Mouse (Mus musculus): ENCODE measurements around the gene 4833439L19Rik. TPM values are rescaled to one million over a fixed set of nuclear protein-coding genes. Genes with fewer than 3 reads are reported as not detected.

4833439L19Rik gene
- total and polyA plus RNA-seq, 2 experiments from 2014 or later = 230 to 240 TPM

DNA sequence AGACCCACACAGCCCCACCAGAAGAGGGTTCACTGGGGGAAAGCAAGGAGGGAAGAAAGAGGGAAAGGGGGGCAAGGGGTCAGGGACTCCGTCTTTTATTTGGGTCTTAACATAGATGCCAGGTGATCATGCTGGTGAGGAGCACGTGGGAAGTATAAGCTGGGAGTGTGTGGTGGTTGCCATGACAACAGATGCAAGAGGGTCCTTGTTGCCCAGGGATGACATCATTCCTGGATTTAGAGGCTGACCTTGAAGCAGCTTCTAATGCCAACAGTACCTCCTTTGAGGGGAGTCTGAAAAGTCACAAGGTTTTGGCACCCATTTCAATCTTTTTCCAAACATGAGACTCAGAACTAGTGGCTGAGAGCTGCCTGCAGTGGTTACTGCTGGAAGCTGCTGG is 6.4 kb upstream of the 4833439L19Rik start:
- 25% methylated on average over 2 of the region's 2 CpGs for WGBS
- peaks cover 8% of the 10 kb centered on the region; the same call in 1 of the 2 replicates for H3K4me1 ChIP-seq (ENCODE audit: insufficient read depth, low read length)
- H3K27ac ChIP-seq (ENCODE audit: low read depth, low read length) = no peak overlapping the region
- no peaks in the 10 kb centered on the region for H3K9me3 ChIP-seq (ENCODE audit: low read length)
- ATAC-seq (ENCODE audit: low FRiP score) (no peak), DNase-seq (ENCODE audit: low spot score) (peak; percentile 65)
- no peak overlapping the region for H3K4me3 ChIP-seq (ENCODE audit: low read depth, low read length)
- no peak overlapping the region for H3K4me2 ChIP-seq (ENCODE audit: low read depth, low read length, poor library complexity, severe bottlenecking)
- H3K27me3 ChIP-seq (ENCODE audit: insufficient read depth, low read length) = no peaks in the 10 kb centered on the region
- no peak overlapping the region for H3K9ac ChIP-seq (replicated peaks; ENCODE audit: low read length, poor library complexity, severe bottlenecking)
- H3K36me3 ChIP-seq (ENCODE audit: insufficient read depth, low read length) = no peaks in the 10 kb centered on the region
- no peak for TF ChIP-seq CTCF (IDR thresholded peaks at IDR 0.05)

- Histone ChIP-seq H3K9ac (replicated peaks; ENCODE audit: low read length, poor library complexity, severe bottlenecking) (no peak overlapping the region), H3K27ac (ENCODE audit: low read depth, low read length) (no peak overlapping the region), H3K27me3 (ENCODE audit: insufficient read depth, low read length) (no peaks in the 10 kb centered on the region), H3K9me3 (ENCODE audit: low read length) (no peaks in the 10 kb centered on the region), H3K4me3 (ENCODE audit: low read depth, low read length) (no peak overlapping the region), H3K4me2 (ENCODE audit: low read depth, low read length, poor library complexity, severe bottlenecking) (no peak overlapping the region), H3K36me3 (ENCODE audit: insufficient read depth, low read length) (no peaks in the 10 kb centered on the region), H3K4me1 (ENCODE audit: insufficient read depth, low read length) (peaks cover 4% of the 10 kb centered on the region; the same call in 1 of the 2 replicates)
- no peak for TF ChIP-seq CTCF (IDR thresholded peaks at IDR 0.05)
- ATAC-seq (ENCODE audit: low FRiP score) = no peak
- WGBS = 79% methylated on average over 4 of the region's 4 CpGs
- no peak for DNase-seq (ENCODE audit: low spot score)
Measured at GRCm38 (mm10) chr13:54570736-54571135, 5.5 kb upstream of the 4833439L19Rik start.

GRCm38 (mm10) chr13:54569282-54569681 is 4.0 kb upstream of the 4833439L19Rik start:
- Histone ChIP-seq H3K9ac (replicated peaks; ENCODE audit: low read length, poor library complexity, severe bottlenecking) (no peak overlapping the region), H3K27me3 (ENCODE audit: insufficient read depth, low read length) (no peaks in the 10 kb centered on the region), H3K27ac (ENCODE audit: low read depth, low read length) (no peak overlapping the region), H3K4me2 (ENCODE audit: low read depth, low read length, poor library complexity, severe bottlenecking) (no peak overlapping the region), H3K4me1 (ENCODE audit: insufficient read depth, low read length) (peaks cover 1% of the 10 kb centered on the region; the same call in 1 of the 2 replicates), H3K4me3 (ENCODE audit: low read depth, low read length) (no peak overlapping the region), H3K36me3 (ENCODE audit: insufficient read depth, low read length) (no peaks in the 10 kb centered on the region), H3K9me3 (ENCODE audit: low read length) (no peaks in the 10 kb centered on the region)
- no peak for DNase-seq (ENCODE audit: low spot score)
- ATAC-seq (ENCODE audit: low FRiP score) = no peak
- no peak for TF ChIP-seq CTCF (IDR thresholded peaks at IDR 0.05)
- WGBS = 53% methylated on average over 1 of the region's 1 CpGs

DNA sequence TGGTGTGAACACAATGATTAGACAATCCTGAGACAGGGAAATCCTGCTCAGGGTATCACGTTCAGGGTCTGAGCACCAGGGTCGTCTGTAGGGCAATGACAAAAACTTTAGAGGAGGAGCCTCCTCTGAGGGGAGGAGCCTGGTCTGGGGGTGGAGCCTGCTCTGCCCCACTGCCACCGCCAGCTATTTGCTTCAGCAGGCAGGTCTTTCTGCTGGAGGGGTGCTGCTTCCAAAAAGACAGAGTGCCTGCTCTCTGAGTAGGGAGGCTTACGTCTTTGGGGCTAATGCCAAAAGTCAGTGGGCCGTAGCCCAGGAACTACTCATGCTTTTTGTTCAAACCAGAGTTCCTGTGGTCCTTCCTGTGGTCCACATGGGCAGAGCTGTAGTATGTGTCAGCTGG is 3.1 kb upstream of the 4833439L19Rik start:
- 42% methylated on average over 5 of the region's 5 CpGs for WGBS
- Histone ChIP-seq H3K36me3 (ENCODE audit: insufficient read depth, low read length) (no peaks in the 10 kb centered on the region), H3K27ac (ENCODE audit: low read depth, low read length) (no peak overlapping the region), H3K27me3 (ENCODE audit: insufficient read depth, low read length) (no peaks in the 10 kb centered on the region), H3K9ac (replicated peaks; ENCODE audit: low read length, poor library complexity, severe bottlenecking) (no peak overlapping the region), H3K4me1 (ENCODE audit: insufficient read depth, low read length) (no peaks in the 10 kb centered on the region), H3K4me3 (ENCODE audit: low read depth, low read length) (no peak overlapping the region), H3K4me2 (ENCODE audit: low read depth, low read length, poor library complexity, severe bottlenecking) (no peak overlapping the region), H3K9me3 (ENCODE audit: low read length) (no peaks in the 10 kb centered on the region)
- no peak for TF ChIP-seq CTCF (IDR thresholded peaks at IDR 0.05)
- DNase-seq (ENCODE audit: low spot score) (no peak), ATAC-seq (ENCODE audit: low FRiP score) (no peak)

DNA sequence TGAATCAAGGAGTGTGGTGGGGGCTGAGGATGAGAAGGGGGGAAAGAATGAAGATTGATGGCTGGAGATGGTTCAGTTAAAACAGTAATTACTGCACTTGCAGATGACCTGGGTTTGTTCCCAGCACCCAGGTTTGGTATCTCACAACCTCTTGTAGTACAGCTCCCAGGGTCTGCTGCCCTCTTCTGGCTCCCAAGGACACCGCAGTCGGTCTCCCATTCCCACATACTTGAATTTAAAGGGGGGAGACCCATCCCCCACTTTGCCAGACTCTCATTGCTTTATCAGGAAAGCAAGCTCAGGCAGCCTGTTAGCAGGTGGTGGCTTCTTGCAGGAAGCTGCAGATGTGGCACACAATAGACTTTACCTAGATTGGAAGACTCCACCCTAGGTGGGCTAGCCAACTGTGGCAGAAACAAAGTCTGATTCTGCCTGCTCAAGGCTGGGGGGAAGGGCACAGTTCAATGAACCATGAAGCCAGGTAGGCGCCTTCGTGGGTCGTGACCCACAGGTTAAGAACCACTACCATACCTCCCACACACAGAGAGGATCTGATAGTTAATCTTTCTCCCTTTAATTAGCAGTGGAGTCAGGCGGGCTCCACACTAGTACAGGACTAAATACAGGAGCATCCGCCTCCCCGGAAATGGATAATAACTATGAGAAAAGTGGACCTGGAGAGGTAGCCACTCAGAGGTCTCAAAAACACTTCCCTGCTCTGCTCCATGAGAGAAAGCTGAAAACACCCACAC is 535 bp upstream of the 4833439L19Rik start:
- DNase-seq (ENCODE audit: low spot score) (peak; percentile 54), ATAC-seq (ENCODE audit: low FRiP score) (peak; percentile 64)
- no peaks in the 10 kb centered on the region for H3K27me3 ChIP-seq (ENCODE audit: insufficient read depth, low read length)
- H3K4me3 ChIP-seq (ENCODE audit: low read depth, low read length) = peak overlapping the region; percentile 94
- H3K9ac ChIP-seq (replicated peaks; ENCODE audit: low read length, poor library complexity, severe bottlenecking) = no peak overlapping the region
- TF ChIP-seq CTCF (IDR thresholded peaks at IDR 0.05) = peak; percentile 70
- H3K9me3 ChIP-seq (ENCODE audit: low read length) = no peaks in the 10 kb centered on the region
- peak overlapping the region; percentile 51 for H3K4me2 ChIP-seq (ENCODE audit: low read depth, low read length, poor library complexity, severe bottlenecking)
- H3K27ac ChIP-seq (ENCODE audit: low read depth, low read length) = peak overlapping the region; percentile 69; the same call in 1 of the 2 replicates
- WGBS = 37% methylated on average over 8 of the region's 8 CpGs
- no peaks in the 10 kb centered on the region for H3K4me1 ChIP-seq (ENCODE audit: insufficient read depth, low read length)
- H3K36me3 ChIP-seq (ENCODE audit: insufficient read depth, low read length) = peaks cover 11% of the 10 kb centered on the region

Measured in midbrain, postnatal 0 days (tissue).